Mouse (Mus musculus) forebrain, embryonic 10.5 days (tissue): ENCODE measurements around the gene Dzip1. TPM values are rescaled to one million over a fixed set of nuclear protein-coding genes. Genes with fewer than 3 reads are reported as not detected.

ENCODE experiments used
- DNase-seq: peaks from one replicate; pipeline ENCODE4 v3.0.0-alpha.2; 2017; ENCODE audit warnings: low spot score; ENCODE audit errors: extremely low spot score
- H3K27ac ChIP-seq: fragments of 300-500 bp; sonication (generic); 2 replicates; pipeline ENCODE4 v1.5.1; 2016; ENCODE audit warnings: mild to moderate bottlenecking
- H3K27me3 ChIP-seq: fragments of 300-500 bp; sonication (generic); 2 replicates; pipeline ENCODE4 v1.6.1; 2016; ENCODE audit warnings: mild to moderate bottlenecking; ENCODE audit not compliant: poor library complexity, severe bottlenecking
- H3K36me3 ChIP-seq: fragments of 300-500 bp; sonication (generic); replicated peaks from 2 replicates; pipeline ENCODE4 v1.6.1; 2016; ENCODE audit warnings: mild to moderate bottlenecking, moderate library complexity
- H3K4me1 ChIP-seq: fragments of 300-500 bp; sonication (generic); 2 replicates; pipeline ENCODE4 v1.6.1; 2016
- H3K4me3 ChIP-seq: fragments of 300-500 bp; sonication (generic); 2 replicates; pipeline ENCODE4 v1.5.1; 2016; ENCODE audit warnings: mild to moderate bottlenecking, moderate library complexity
- H3K9me3 ChIP-seq: fragments of 300-500 bp; sonication (generic); 2 replicates; pipeline ENCODE4 v1.6.1; 2016; ENCODE audit warnings: mild to moderate bottlenecking, moderate library complexity
- WGBS: fragments of 180-500 bp; shearing (Covaris S2); methylation state at CpG from one replicate; pipeline ENCODE4 v1.1.7; 2016; 5-methylcytosine and 5-hydroxymethylcytosine counted together
- polyA plus RNA-seq: library from polyadenylated mRNA; unstranded; fragments of >200 nt; fragmentation: Nextera tagmentation; extraction: Ambion mirVana; gene quantifications from 2 replicates; pipeline ENCODE4 v1.2.1, GENCODE M21; 2016

The Dzip1 gene
- polyA plus RNA-seq, 1 experiment from 2014 or later = 13.9 TPM

DNA sequence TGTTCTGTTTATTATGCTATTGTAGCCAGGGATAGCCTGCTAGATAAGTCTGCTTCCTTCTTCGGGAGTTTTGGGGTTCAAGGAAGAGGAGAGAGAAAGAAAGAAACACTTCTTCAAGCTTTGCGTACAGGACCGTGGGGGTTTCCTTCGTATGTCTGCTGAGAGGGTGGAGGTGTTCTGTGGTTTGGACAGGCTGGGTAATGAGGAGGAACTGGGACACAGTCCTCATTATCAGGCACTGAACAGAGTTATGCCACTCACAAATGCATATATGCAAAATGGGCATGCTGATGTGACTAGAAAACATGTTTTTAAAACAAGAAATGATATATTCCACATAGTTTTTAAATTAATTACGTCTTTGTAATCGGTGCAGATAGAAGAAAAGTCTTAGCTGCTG lies 68.7 kb downstream of the Dzip1 start:
- Histone ChIP-seq H3K36me3 (no peaks in the 10 kb centered on the region), H3K27me3 (peaks cover 68% of the 10 kb centered on the region), H3K27ac (no peak overlapping the region), H3K9me3 (no peaks in the 10 kb centered on the region), H3K4me3 (no peak overlapping the region), H3K4me1 (peaks cover 57% of the 10 kb centered on the region)
- DNase-seq = no peak
- WGBS = 84% methylated on average over 6 of the region's 6 CpGs

DNA sequence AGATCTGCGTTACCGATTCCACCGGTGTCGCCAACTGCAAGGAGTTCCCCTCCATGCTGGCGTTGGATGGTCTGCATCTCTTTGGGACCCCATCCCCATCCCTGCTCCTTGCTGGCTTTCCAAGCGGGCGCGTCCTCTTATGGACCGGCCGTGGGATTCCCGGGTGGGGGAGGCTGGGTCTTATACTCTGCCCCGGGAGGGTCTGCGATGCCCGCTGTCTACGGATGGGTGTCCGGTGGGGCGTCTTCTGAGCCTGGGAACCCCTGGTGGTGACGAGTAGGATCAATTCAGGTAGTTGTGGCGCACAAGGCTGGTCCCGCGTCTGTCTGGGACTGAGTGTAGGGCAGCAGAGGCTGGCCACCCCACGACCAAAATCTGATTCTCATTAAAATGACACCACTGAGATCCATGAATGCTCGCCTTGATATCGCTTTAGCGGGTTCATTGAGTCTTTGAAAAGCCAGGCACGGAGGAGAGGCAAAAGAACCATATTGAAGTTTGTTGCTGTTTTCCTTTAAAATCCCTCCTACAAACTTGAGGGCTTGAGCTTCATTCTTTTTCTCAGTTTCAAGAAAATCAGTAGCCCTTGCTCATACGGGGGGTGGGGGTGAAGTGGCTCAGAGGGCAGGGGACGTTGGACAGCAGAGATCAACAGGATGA lies 70.0 kb downstream of the Dzip1 start:
- peaks cover 68% of the 10 kb centered on the region for H3K27me3 ChIP-seq
- no peaks in the 10 kb centered on the region for H3K36me3 ChIP-seq
- peak; percentile 48 for DNase-seq
- peak overlapping the region; percentile 65 for H3K27ac ChIP-seq
- WGBS = under 1% methylated on average over 28 of the region's 28 CpGs
- H3K4me3 ChIP-seq = peak overlapping the region; percentile 63
- H3K9me3 ChIP-seq = no peaks in the 10 kb centered on the region
- H3K4me1 ChIP-seq = peaks cover 47% of the 10 kb centered on the region

GRCm38 (mm10) chr14:118854371-118855114 lies 70.7 kb downstream of the Dzip1 start:
- Histone ChIP-seq H3K4me3 (peak overlapping the region; percentile 63), H3K4me1 (peaks cover 42% of the 10 kb centered on the region), H3K27me3 (peaks cover 62% of the 10 kb centered on the region), H3K27ac (peak overlapping the region; percentile 65), H3K9me3 (no peaks in the 10 kb centered on the region), H3K36me3 (no peaks in the 10 kb centered on the region)
- WGBS = under 1% methylated on average over 48 of the region's 48 CpGs
- DNase-seq = peak; percentile 73

DNA sequence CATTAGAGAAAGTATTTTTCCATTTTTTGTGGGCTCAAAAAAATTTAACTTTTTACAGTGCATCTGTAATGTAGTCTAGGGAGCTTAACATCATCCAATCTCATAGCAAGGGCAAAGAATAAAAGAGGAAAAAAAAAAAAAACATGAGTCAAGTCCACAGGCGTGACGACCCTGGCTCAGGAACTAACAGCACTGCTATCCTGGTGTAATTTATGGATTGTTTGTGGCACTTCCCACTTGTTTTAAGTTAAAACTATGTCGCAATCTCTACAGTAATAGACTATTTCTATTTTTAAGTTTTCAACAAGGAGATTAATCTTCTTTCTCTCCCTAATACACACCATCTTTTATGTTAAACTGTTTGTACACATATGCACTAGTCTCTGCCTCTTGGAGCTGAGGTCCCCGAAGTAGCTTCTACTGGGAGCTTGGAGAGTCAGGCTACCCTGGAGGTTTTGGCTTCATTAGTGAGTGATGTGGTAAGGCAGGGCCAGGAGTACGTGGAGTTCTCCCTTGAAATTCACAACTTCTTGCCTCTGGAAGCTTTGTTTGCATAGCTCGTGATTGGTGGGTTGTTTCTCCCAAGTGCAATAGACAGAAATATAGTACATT lies 73.7 kb downstream of the Dzip1 start:
- no peak for DNase-seq
- Histone ChIP-seq H3K27me3 (peaks cover 46% of the 10 kb centered on the region), H3K27ac (no peak overlapping the region), H3K4me3 (no peak overlapping the region), H3K9me3 (no peaks in the 10 kb centered on the region), H3K4me1 (peaks cover 24% of the 10 kb centered on the region), H3K36me3 (no peaks in the 10 kb centered on the region)
- WGBS = 72% methylated on average over 6 of the region's 6 CpGs

DNA sequence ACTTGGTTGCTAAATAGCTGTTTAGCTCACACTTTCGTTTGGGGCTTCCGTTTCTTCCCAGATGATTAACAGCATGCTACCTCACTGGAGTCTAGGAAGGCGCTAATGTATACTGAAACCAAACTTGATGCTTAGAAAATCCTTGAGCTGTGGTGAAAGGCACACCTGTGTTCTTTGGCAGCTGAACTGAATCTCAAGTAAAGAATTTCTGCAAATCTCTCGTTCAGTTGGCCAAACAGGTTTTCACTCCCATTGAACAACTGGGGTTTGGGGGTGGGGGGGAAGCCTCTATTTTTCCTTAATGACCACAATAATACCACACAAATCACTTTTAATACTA lies 74.6 kb downstream of the Dzip1 start:
- Histone ChIP-seq H3K27me3 (peaks cover 39% of the 10 kb centered on the region), H3K9me3 (no peaks in the 10 kb centered on the region), H3K27ac (no peak overlapping the region), H3K4me3 (no peak overlapping the region), H3K4me1 (peaks cover 24% of the 10 kb centered on the region), H3K36me3 (no peaks in the 10 kb centered on the region)
- DNase-seq = no peak
- WGBS = 65% methylated on average over 4 of the region's 4 CpGs

DNA sequence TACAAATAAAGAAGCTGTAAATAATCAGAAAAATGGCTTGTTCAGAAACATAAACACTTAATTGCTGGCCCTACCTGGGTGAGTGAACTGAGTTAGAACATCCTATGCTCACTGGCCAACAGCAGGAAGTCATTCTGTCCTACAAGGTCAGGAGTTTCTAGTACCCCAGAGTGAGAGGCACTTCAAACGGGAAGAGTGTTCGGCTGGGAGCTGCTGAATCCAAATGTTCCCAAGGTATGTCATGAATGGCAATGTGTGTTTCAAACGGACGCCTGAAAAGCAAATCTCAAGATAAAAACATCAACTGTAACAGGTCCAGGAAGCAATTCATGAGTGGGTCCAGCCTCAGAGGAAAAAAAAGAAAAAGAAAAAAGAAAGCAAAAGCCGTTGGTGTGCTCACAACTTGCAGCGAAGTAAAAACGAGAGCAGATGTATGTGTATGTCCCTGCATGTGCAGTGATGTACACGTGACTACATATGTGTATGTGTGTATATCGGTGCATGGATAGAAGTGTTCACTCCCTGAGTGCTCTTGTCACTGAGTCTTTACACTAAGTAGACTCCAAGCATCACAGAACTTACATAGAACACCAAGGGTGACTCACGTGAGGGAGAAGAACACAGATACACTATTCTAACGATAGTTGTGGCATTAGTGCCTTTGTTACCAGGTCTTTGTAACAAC lies 75.1 kb downstream of the Dzip1 start:
- Histone ChIP-seq H3K36me3 (no peaks in the 10 kb centered on the region), H3K4me1 (peaks cover 20% of the 10 kb centered on the region), H3K27ac (no peak overlapping the region), H3K4me3 (no peak overlapping the region), H3K9me3 (no peaks in the 10 kb centered on the region), H3K27me3 (peaks cover 34% of the 10 kb centered on the region)
- no peak for DNase-seq
- WGBS = 88% methylated on average over 11 of the region's 11 CpGs

GRCm38 (mm10) chr14:118848171-118848570 lies 77.1 kb downstream of the Dzip1 start:
- H3K27me3 ChIP-seq = peaks cover 15% of the 10 kb centered on the region
- no peaks in the 10 kb centered on the region for H3K36me3 ChIP-seq
- H3K9me3 ChIP-seq = no peaks in the 10 kb centered on the region
- WGBS = 89% methylated on average over 7 of the region's 7 CpGs
- no peaks in the 10 kb centered on the region for H3K4me1 ChIP-seq
- H3K27ac ChIP-seq = no peak overlapping the region
- no peak overlapping the region for H3K4me3 ChIP-seq
- DNase-seq = no peak

GRCm38 (mm10) chr14:118846834-118847233 lies 78.4 kb downstream of the Dzip1 start:
- 95% methylated on average over 10 of the region's 10 CpGs for WGBS
- Histone ChIP-seq H3K4me1 (no peaks in the 10 kb centered on the region), H3K36me3 (no peaks in the 10 kb centered on the region), H3K4me3 (no peak overlapping the region), H3K9me3 (no peaks in the 10 kb centered on the region), H3K27me3 (peaks cover 1% of the 10 kb centered on the region; the same call in 1 of the 2 replicates), H3K27ac (no peak overlapping the region)
- no peak for DNase-seq

- Histone ChIP-seq H3K36me3 (no peaks in the 10 kb centered on the region), H3K9me3 (no peaks in the 10 kb centered on the region), H3K4me1 (peaks cover 6% of the 10 kb centered on the region), H3K27ac (no peak overlapping the region), H3K4me3 (no peak overlapping the region), H3K27me3 (peaks cover 18% of the 10 kb centered on the region)
- DNase-seq = no peak
- WGBS = 95% methylated on average over 3 of the region's 3 CpGs
These were observed 82.9 kb downstream of the Dzip1 start for GRCm38 (mm10) chr14:118842353-118842752.

DNA sequence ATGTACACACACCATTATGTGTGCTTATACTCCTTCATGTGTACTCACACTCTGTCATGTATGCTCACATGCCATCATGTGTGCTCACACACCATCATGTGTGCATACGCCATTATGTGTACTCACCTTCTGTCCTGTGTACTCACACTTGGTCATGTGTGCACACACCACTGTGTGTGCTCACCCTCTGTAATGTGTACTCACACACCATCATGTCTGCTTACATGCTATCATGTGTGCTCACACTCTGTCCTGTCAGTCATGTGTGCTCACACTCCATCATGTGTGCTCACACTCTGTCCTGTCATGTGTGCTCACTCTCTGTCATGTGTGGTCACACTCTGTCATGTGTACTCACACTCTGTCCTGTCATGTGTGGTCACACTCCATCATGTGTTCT lies 85.2 kb downstream of the Dzip1 start:
- DNase-seq = no peak
- H3K9me3 ChIP-seq = no peaks in the 10 kb centered on the region
- WGBS = 95% methylated on average over 1 of the region's 1 CpGs
- no peak overlapping the region for H3K27ac ChIP-seq
- H3K4me1 ChIP-seq = peaks cover 6% of the 10 kb centered on the region
- peaks cover 40% of the 10 kb centered on the region for H3K27me3 ChIP-seq
- no peak overlapping the region for H3K4me3 ChIP-seq
- no peaks in the 10 kb centered on the region for H3K36me3 ChIP-seq

DNA sequence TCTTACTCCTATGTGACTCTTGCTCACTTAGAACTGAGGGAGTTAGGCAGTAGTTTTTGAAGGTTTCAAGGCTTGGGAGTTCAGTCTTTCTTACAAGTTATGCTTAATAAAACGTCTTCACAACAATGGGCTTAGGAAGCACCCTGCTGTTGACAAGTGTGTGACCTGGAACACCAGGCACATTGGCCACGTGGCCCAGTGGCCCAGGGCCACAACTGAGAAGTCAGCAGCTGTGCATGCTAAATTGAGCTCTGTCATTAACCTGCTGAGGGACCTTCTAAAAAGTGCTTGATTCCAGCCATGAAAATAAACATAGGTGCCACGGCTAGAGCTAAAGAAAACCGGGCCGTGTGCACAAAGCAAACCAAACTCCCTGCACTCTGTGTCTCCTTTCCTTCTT lies 85.8 kb downstream of the Dzip1 start:
- no peak for DNase-seq
- WGBS = 65% methylated on average over 5 of the region's 5 CpGs
- H3K4me1 ChIP-seq = peaks cover 12% of the 10 kb centered on the region

DNA sequence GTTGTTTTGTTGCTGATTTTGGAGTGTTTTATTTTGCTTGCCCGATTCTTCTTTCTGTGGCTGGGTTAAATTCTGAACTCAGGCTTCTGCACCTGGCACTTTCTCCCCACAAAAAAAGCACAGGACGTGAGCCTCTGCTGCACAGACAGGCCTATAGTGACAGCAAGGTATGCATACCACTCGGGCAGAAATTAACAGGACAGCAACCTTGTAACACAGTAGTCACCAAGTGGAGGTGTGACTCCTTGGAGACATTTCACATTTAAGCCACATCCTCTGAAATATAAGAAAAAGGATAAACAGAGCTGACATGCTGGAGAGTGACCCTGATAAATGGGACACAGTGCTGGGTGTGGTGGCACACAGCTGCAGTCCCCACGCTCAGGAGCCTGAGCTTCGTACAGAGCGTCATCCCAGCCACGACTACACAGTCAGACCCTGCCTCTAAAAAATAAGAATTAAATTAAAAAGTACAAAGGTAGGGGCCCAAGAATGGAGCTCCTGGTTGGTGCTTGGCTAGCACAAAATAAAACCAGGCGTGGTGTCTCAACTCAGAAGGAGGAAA lies 86.6 kb downstream of the Dzip1 start:
- WGBS = 80% methylated on average over 8 of the region's 8 CpGs
- Histone ChIP-seq H3K27me3 (peaks cover 41% of the 10 kb centered on the region), H3K27ac (no peak overlapping the region), H3K4me3 (no peak overlapping the region), H3K9me3 (no peaks in the 10 kb centered on the region), H3K4me1 (peaks cover 20% of the 10 kb centered on the region), H3K36me3 (no peaks in the 10 kb centered on the region)
- no peak for DNase-seq

More for the DNA sequence above, 85.8 kb downstream of the Dzip1 start:
- Histone ChIP-seq H3K9me3 (no peaks in the 10 kb centered on the region), H3K27ac (no peak overlapping the region), H3K27me3 (peaks cover 41% of the 10 kb centered on the region), H3K36me3 (no peaks in the 10 kb centered on the region), H3K4me3 (no peak overlapping the region)
